Mouse (Mus musculus) fibroblast of lung, adult 2 months (primary cell): Measurements from ENCODE around the gene Slc33a1.

ENCODE experiments used
- DNase-seq: peaks from one replicate; pipeline ENCODE4 v3.0.0-alpha.2; 2011; ENCODE audit warnings: low read depth

The Slc33a1 gene

GRCm38 (mm10) chr3:63964100-63964921, at the start of gene Slc33a1:
Slc33a1 (minus strand) TSS chr3:63964768.
- DNase-seq, result peak; percentile 99

DNA sequence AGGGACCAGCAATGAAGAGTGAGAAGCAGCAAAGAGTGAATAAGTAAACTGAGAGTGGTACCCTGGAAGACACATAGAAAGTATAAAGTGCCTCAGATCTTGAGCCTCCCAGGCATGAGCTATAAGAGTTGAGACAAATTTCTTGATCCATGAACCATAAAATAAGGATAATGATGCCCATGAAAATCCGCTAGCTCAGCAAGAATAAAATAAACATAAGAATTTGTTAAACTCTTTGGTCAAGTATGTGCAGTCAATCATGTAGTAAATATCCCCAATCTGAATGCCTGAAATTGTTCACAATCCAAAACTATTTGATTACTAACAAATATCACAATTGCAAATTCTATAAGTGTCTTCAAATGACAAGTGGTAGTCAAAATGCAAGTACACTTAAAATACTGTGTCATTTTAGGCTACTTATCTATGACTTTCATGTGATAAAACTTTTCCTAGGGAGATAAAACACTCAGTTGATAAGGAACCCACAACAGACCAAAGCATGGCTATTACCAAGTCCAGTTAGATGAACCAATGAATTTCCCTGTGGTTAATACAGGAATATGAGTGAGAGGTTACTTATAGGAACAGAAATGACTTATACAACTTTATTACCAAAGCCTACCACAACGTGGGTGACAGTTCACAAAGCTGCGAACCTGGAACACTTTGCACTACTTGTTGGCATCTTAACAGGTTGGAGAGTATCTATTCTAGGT, 24.3 kb upstream of the Slc33a1 start:
- no peak for DNase-seq

- no peak for DNase-seq
Measured at GRCm38 (mm10) chr3:63986656-63987055, 22.1 kb upstream of the Slc33a1 start.

- no peak for DNase-seq
Measured at GRCm38 (mm10) chr3:63977895-63978294, 13.3 kb upstream of the Slc33a1 start.

DNA sequence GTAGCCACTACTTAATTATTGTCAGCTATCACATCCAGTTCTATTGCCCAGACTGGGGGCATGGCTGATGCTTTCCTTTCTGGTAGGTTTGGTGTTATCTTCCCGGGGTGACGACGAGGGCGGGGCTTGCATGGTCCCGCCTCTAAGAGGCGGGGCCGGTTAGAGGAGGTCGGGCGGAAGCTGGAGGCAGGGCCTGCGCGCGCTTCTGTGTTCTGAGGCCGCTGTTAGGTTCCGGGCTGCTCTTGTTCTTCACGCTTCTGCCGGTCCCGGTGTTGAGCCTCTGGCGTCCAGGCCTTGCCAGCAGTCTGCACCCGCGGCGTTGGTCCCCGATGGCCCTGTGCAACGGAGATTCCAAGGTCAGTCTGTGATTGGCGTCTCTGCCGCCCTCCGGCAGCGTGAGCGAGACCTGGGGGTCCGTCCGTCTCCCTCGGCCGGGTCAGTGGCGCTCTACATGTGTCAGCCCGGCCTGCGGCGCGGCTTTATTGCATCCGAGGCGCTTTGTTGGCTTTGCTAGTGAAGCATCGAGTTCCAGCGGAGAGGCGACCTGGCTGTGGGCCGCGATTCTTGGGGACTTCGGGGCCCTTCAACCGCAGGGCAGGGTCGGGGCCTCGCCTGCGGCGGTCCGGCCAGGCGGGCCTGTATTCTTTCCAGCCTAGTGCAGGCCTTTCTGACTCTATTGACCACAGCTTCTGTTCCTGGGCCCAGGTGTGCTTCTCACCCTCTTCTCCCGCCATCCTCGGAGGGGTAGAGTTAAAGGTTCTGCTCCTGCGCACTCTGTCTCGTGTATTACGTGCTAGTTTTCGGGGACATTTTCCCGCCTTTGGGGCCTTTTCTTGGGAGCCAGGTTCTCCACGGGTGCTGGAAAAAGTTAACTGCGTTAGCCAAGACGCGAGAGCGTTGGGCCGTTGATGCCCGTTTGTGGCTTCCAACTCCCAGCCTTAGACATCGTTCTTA, 11.7 kb upstream of the Slc33a1 start, which contains the start of gene Gmps:
Gene Gmps (plus strand): TSS at position 152 of the 954 bp plus-strand sequence.
- peak; percentile 77 for DNase-seq

GRCm38 (mm10) chr3:63965929-63966328, 1.4 kb upstream of the Slc33a1 start:
- no peak for DNase-seq

DNA sequence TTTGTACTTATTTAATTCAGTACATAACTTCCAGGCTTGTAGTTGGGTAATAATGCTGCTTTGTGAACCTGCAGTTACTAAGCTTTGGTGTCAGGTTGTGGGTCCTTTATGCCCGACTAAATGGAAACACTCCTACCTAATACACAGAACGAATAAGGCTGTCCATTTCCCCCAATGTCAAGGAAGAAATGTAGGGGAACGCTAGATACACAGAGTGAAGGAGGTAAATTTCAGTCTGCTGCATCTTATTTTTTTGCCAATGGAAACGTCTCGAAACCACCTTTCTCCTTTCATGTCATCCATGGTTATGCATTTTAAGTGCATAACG, 318 bp upstream of the Slc33a1 start:
- no peak for DNase-seq

GRCm38 (mm10) chr3:63963421-63964099, 1.0 kb downstream of the Slc33a1 start:
- no peak for DNase-seq

GRCm38 (mm10) chr3:63949837-63950236, 14.7 kb downstream of the Slc33a1 start:
- DNase-seq, result no peak

- no peak for DNase-seq
Measured at GRCm38 (mm10) chr3:63941204-63941850, 23.2 kb downstream of the Slc33a1 start.

DNA sequence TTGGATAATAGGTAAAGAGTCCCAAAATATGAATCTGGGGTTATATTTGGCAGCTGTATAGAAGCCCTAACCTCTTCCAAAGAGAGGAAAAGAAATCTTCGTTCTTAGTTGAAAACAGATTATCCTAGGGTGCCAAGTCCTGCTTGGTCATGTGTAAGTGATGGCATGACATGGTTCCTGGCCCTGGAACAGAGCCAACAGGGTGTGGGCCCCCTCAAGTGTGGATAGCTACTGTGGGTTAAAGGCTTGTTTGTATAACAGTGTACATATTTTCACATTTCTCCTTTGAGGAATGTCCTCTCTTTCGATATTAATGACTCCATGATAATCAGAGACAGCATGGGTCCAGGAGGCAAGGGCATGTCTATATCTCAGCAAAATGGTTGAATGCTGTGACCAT, 25.6 kb downstream of the Slc33a1 start:
- no peak for DNase-seq

DNA sequence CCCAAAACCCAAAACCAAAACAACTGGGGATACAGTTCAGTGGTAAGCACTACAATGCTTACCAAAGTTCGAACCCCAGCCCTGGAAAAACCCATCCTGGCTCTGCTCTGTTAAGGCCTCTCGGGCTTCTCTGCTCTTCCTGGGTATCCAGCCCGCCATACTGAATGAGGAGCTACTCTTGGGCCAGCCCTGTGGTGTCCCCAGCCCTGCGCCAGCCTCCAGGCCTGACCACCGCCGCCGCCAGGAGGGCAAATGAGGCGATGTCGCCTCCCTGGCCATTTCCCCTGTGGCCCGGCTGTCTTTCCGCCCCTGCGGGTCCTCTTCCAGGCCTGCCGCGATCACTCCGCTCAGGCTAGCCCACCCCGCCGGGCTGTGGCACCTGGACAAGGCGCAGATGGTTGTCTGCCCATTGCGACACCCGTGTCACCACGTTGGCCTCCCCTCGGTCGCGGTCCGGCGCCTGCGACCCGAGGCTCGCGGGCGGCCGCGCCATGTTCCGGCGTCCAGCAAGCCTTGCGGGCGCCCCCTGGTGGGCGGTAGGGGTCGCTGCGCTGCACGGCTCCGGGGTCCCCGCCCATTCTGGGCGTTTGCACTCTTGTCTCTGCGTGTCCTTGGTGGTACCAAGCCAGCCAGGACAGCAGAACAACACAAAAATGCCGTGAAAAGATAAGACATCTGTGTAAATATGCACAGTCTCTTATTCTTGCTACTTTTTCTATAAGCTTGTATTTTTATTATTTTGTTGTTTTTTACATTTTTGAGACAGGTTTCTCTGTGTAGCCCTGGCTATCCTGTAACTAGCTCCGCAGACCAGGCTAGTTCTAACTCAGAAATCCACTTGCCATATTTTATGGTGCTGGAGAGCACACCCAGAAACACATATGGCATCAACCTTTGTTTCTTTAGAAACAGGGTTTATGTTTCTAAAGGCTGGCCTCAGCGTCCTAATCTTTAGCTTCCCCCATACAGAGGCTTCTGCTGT, 35.4 kb downstream of the Slc33a1 start, which contains the start of gene E130311K13Rik:
Gene E130311K13Rik (minus strand): TSS at position 595 of the 982 bp plus-strand sequence.
- DNase-seq, result peak; percentile 33

GRCm38 (mm10) chr3:63919634-63920033, 44.9 kb downstream of the Slc33a1 start:
- DNase-seq, result no peak

DNA sequence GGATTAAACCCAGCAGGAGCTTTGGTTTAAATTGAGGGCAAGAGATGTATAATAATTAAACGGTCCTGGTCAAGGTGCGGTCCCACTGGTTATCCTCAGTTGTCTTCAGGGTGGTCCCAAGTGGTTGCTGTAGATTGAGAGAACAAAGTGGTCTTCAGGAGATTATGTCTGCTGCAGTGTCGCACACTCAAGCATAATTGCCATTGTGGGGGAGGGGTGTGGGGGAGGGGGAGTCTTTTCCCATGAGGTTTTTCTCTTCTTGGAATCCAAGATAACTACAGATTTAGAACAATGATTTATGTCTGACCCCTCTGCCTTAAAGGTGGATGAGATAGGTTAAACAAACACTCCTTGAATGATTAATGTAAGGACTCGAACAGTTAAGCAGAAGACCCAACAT, 54.3 kb downstream of the Slc33a1 start:
- no peak for DNase-seq

DNA sequence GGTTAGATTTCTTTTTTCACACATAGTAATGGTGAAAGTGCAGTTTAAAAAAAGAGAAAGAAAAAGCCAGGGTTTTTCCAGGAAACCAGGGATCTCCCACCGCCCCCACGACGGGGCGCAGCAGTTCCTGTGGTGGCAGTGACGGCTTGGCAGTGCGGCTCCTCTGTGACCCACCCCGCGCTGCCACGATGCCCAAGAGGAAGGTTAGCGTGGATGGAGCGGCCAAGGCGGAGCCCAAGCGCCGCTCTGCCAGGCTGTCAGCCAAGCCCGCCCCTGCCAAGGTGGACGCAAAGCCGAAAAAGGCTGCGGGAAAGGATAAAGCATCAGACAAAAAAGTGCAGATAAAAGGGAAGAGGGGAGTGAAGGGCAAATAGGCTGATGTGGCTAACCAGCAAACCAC, 59.3 kb downstream of the Slc33a1 start:
- no peak for DNase-seq

GRCm38 (mm10) chr3:63904157-63904556, 60.4 kb downstream of the Slc33a1 start:
- no peak for DNase-seq

GRCm38 (mm10) chr3:63900021-63900571, 64.5 kb downstream of the Slc33a1 start:
- no peak for DNase-seq

- DNase-seq, result no peak
Measured at GRCm38 (mm10) chr3:63899309-63899695, 65.3 kb downstream of the Slc33a1 start, which contains the start of gene Plch1. Plch1 (minus strand) TSS chr3:63899472.

- DNase-seq, result peak; percentile 24
Measured at GRCm38 (mm10) chr3:63898581-63899308, 65.8 kb downstream of the Slc33a1 start.
